Mouse (Mus musculus) kidney, postnatal 0 days (tissue): ENCODE results near the gene 1700025G04Rik. TPM values are rescaled to one million over a fixed set of nuclear protein-coding genes. Genes with fewer than 3 reads are reported as not detected.

Source experiments
- ATAC-seq: fragments of 200-750 bp; cut with Nextera tagmentation; replicated peaks from 2 replicates; pipeline ENCODE4 v1.8.0; 2017; ENCODE audit warnings: low read depth, moderate number of reproducible peaks, moderate TSS enrichment, moderate library complexity; ENCODE audit not compliant: low FRiP score
- DNase-seq: peaks from one replicate; pipeline ENCODE4 v3.0.0-alpha.2; 2016; ENCODE audit warnings: low spot score
- H3K27ac ChIP-seq: fragments of 300-500 bp; sonication (generic); 2 replicates; pipeline ENCODE4 v1.5.1; 2014; ENCODE audit warnings: mild to moderate bottlenecking
- H3K27me3 ChIP-seq: fragments of 300-500 bp; sonication (generic); 2 replicates; pipeline ENCODE4 v1.6.1; 2014; ENCODE audit warnings: low read length, mixed read lengths; ENCODE audit not compliant: insufficient read depth
- H3K36me3 ChIP-seq: fragments of 300-500 bp; sonication (generic); 2 replicates; pipeline ENCODE4 v1.6.1; 2014; ENCODE audit warnings: low read length, mixed read lengths; ENCODE audit not compliant: insufficient read depth
- H3K4me1 ChIP-seq: fragments of 300-500 bp; sonication (generic); replicated peaks from 2 replicates; pipeline ENCODE4 v1.6.1; 2014; ENCODE audit warnings: antibody characterized with exemption, low read length, mixed read lengths; ENCODE audit not compliant: insufficient read depth
- H3K4me2 ChIP-seq: fragments of 300-500 bp; sonication (generic); 2 replicates; pipeline ENCODE4 v1.6.1; 2014; ENCODE audit warnings: mild to moderate bottlenecking, low read length, moderate library complexity, mixed read lengths
- H3K4me3 ChIP-seq: fragments of 300-500 bp; sonication (generic); replicated peaks from 2 replicates; pipeline ENCODE4 v1.5.1; 2014; ENCODE audit warnings: low read depth, low read length
- H3K9ac ChIP-seq: fragments of 300-500 bp; sonication (generic); 2 replicates; pipeline ENCODE4 v1.6.1; 2014; ENCODE audit warnings: low read depth, low read length
- H3K9me3 ChIP-seq: fragments of 300-500 bp; sonication (generic); replicated peaks from 2 replicates; pipeline ENCODE4 v1.6.1; 2016; ENCODE audit warnings: low read length, inconsistent platforms, mixed read lengths
- CTCF ChIP-seq: IDR thresholded peaks from 2 replicates; pipeline ENCODE4 v1.5.1; 2016; ENCODE audit warnings: antibody characterized with exemption, low read depth, mild to moderate bottlenecking, moderate library complexity
- WGBS: fragments of 180-500 bp; shearing (Covaris S2); extraction: QIAGEN DNeasy Blood & Tissue Kit; methylation state at CpG from one replicate; pipeline ENCODE4 v1.1.7; 2014; 5-methylcytosine and 5-hydroxymethylcytosine counted together
- polyA plus RNA-seq: library from polyadenylated mRNA; unstranded; fragments of >200 nt; fragmentation: Nextera tagmentation; extraction: Ambion mirVana; gene quantifications from 2 replicates; pipeline ENCODE4 v1.2.1, GENCODE M21; 2015

Gene 1700025G04Rik
- polyA plus RNA-seq, 1 experiment from 2014 or later, result 15.5 TPM

DNA sequence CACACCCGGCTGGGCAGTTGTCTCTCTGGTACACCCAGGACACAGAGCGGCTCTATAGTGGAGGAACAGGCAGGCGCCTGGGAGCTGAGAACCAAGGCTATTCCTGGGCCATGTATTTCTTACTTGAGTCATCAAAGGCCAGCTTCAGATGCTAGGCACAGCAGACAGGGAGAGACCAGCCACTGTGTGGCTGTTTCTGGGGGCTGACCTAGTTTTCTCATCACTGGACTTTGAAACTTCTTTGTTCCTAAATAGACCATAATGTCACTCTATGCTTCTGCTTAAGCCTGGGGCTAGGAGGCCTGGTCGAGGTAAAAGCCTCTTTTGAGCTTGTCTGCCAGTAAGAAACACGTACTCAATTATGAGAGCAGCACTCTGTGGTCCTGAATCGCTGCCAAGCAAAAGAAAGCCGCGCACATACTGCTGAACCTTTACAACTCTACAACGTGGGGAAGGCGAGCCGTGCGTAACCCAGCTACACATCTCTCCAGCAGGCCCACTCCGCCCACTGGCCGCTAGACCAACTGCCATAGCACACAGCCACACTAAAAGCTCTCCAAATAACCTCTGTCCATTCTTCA lies 199.8 kb downstream of the 1700025G04Rik start:
- no peaks in the 10 kb centered on the region for H3K36me3 ChIP-seq
- no peak overlapping the region for H3K4me3 ChIP-seq
- 46% methylated on average over 14 of the region's 14 CpGs for WGBS

DNA sequence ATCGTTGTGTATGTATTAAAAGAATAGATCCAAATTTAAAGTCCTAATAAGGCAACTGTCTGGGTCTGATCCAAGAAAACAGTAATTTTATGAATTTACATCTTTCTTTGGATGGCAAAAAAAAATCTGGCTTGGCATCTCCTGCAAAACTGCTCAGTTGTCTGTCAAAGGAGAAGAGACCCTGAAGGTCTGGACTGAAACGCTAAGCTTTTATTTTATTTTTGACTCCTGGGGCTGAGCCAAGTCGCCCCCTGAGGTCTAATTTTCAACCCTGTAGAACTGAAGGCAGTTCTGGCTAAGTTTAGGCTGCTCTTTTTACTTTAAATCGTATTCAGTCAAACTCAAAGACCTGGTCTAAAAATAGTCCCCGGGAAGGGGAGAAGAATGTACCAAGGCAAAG lies 202.3 kb downstream of the 1700025G04Rik start:
- DNase-seq, result no peak
- Histone ChIP-seq H3K27ac (no peak overlapping the region), H3K27me3 (no peaks in the 10 kb centered on the region), H3K4me3 (no peak overlapping the region), H3K36me3 (no peaks in the 10 kb centered on the region), H3K4me1 (peaks cover 9% of the 10 kb centered on the region; the same call in 1 of the 2 replicates), H3K9ac (no peak overlapping the region), H3K4me2 (no peak overlapping the region), H3K9me3 (no peaks in the 10 kb centered on the region)
- 61% methylated on average over 5 of the region's 5 CpGs for WGBS
- TF ChIP-seq CTCF, result no peak
- no peak for ATAC-seq

More for the DNA sequence above, 199.8 kb downstream of the 1700025G04Rik start:
- TF ChIP-seq CTCF, result 0 out of 2 replicates have a peak, but pooled peaks have one; percentile 3
- Histone ChIP-seq H3K9ac (no peak overlapping the region), H3K9me3 (no peaks in the 10 kb centered on the region), H3K27ac (peak overlapping the region; percentile 59), H3K4me1 (peaks cover 9% of the 10 kb centered on the region; the same call in 1 of the 2 replicates), H3K27me3 (no peaks in the 10 kb centered on the region), H3K4me2 (no peak overlapping the region)
- DNase-seq, result peak; percentile 83
- ATAC-seq, result no peak; the same call in 1 of the 2 replicates

DNA sequence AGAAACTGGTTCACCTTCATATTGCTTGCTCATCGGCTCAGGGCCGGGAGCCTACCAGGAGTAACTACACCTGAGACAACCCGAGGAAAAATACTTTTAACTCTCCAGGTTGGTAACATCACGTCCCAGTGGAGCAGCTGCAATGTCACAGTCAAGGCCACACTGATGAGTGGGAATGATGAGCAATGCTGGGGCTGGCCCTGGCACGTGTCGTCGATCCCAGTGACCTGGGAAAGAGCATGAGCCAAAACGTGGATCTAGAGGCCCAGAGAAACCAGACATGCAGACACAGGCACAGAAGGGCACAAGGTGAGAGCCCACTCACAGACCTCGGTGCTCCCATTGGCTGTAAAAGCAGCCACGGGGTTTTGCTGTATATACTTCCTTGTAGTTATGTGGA lies 202.8 kb downstream of the 1700025G04Rik start:
- Histone ChIP-seq H3K27ac (no peak overlapping the region), H3K36me3 (no peaks in the 10 kb centered on the region), H3K9ac (no peak overlapping the region), H3K27me3 (no peaks in the 10 kb centered on the region), H3K4me3 (no peak overlapping the region), H3K4me1 (peaks cover 9% of the 10 kb centered on the region; the same call in 1 of the 2 replicates), H3K4me2 (no peak overlapping the region), H3K9me3 (no peaks in the 10 kb centered on the region)
- WGBS, result 85% methylated on average over 10 of the region's 10 CpGs
- DNase-seq, result no peak
- TF ChIP-seq CTCF, result no peak
- no peak for ATAC-seq

DNA sequence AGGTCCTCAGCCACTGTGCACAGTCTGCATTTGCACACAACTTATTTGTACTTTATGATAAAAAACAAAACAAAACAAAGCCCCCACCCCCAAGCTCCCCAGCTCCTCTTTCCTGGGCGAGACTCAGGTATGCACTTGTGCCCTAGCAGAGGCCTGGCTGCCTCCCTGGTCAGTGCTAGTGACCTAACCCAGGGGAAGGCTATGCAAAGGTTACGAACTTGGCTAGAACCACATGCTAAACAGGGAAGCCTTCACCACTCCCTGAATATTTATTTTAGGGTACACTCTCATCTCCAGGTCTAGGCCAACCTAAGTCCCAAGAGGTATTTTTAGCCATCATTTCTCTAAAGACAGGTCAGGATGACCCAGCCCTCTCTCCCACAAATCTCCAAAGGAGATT lies 203.8 kb downstream of the 1700025G04Rik start:
- Histone ChIP-seq H3K4me3 (no peak overlapping the region), H3K4me2 (no peak overlapping the region), H3K9me3 (no peaks in the 10 kb centered on the region), H3K4me1 (peaks cover 9% of the 10 kb centered on the region; the same call in 1 of the 2 replicates), H3K36me3 (no peaks in the 10 kb centered on the region), H3K27me3 (no peaks in the 10 kb centered on the region), H3K9ac (no peak overlapping the region), H3K27ac (no peak overlapping the region)
- 94% methylated on average over 2 of the region's 2 CpGs for WGBS
- no peak for TF ChIP-seq CTCF
- no peak for DNase-seq
- ATAC-seq, result no peak

DNA sequence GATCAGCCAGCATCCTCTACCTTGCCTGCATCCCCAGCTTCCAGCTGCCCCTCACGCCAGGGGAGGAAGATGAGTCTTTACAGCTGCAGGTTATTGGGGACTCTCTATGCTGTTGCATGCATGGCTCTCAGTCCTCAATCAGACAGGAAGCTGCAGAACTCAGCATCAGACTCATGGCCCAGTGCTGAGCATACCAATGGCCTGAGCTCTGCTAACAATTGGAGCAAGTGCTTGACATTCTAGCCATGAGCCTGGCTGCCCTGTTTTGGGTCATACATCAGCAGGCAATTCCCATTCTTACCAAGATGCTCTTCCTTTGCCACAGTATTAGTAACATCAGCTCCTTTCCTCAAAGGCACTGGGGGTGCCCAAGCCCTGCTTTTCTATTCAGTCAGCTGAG lies 208.7 kb downstream of the 1700025G04Rik start:
- DNase-seq (no peak), ATAC-seq (no peak)
- 81% methylated on average over 1 of the region's 1 CpGs for WGBS
- H3K9me3 ChIP-seq, result no peaks in the 10 kb centered on the region
- H3K4me2 ChIP-seq, result no peak overlapping the region
- H3K4me1 ChIP-seq, result no peaks in the 10 kb centered on the region
- TF ChIP-seq CTCF, result no peak
- no peak overlapping the region for H3K27ac ChIP-seq
- no peaks in the 10 kb centered on the region for H3K36me3 ChIP-seq
- no peaks in the 10 kb centered on the region for H3K27me3 ChIP-seq
- H3K4me3 ChIP-seq, result no peak overlapping the region
- no peak overlapping the region for H3K9ac ChIP-seq

DNA sequence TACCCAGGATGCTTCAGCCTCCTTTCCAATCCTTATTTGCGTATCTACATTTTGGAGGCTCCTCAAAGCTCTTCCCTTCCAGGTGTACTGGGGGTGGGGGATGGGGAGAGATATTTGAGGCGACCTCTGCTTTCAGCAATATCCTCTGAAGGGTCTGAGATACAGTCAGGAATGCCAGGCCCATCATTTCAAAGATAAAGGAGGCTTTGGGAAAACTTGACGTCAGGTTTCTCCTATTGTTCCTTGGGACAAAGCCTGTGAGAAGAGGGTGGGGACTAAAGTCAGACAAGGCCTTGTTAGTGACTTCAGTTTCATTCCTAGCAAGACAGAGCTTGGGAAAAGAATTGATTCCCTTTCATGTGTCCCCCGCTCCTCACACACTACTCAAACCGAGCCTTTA lies 209.2 kb downstream of the 1700025G04Rik start:
- DNase-seq (no peak), ATAC-seq (no peak)
- Histone ChIP-seq H3K27ac (no peak overlapping the region), H3K9me3 (no peaks in the 10 kb centered on the region), H3K36me3 (no peaks in the 10 kb centered on the region), H3K4me2 (no peak overlapping the region), H3K9ac (no peak overlapping the region), H3K4me3 (no peak overlapping the region), H3K27me3 (no peaks in the 10 kb centered on the region), H3K4me1 (no peaks in the 10 kb centered on the region)
- TF ChIP-seq CTCF, result no peak
- WGBS, result 79% methylated on average over 5 of the region's 5 CpGs

DNA sequence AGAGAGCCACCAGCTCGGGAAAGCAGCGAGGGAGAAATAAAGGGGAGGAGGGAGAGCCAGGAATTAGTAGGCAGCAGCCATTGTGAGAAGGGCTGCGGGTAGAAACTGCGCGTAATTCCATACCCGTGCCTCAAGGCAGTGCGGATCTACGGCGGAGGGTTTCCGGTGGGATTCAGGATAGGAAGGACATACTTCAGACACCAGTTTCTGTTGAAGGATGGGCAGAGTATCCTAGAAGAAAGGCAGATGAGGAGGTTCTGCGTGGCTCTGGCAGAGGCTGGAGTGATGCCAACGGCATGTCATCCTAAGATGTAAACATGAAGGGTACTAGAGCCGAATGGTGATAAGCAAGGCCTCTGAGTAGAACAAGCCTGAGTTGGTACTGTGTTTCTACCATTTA lies 210.0 kb downstream of the 1700025G04Rik start:
- Histone ChIP-seq H3K27ac (no peak overlapping the region), H3K36me3 (no peaks in the 10 kb centered on the region), H3K4me1 (no peaks in the 10 kb centered on the region), H3K4me3 (no peak overlapping the region), H3K4me2 (no peak overlapping the region), H3K27me3 (no peaks in the 10 kb centered on the region), H3K9me3 (no peaks in the 10 kb centered on the region), H3K9ac (no peak overlapping the region)
- no peak for ATAC-seq
- no peak for DNase-seq
- WGBS, result 85% methylated on average over 13 of the region's 13 CpGs
- no peak for TF ChIP-seq CTCF
